Mouse (Mus musculus): ENCODE results near the gene Avpi1. TPM values are rescaled to one million over a fixed set of nuclear protein-coding genes. Genes with fewer than 3 reads are reported as not detected.

Avpi1 gene
- polyA plus RNA-seq, 1 experiment: 44.7 TPM

- peaks cover 8% of the 10 kb centered on the region for H3K4me1 ChIP-seq (ENCODE audit: control insufficient read depth, insufficient read depth, low read length)
- peak overlapping the region; percentile 19 for H3K4me3 ChIP-seq (ENCODE audit: low read depth, low read length)
- H3K27me3 ChIP-seq (ENCODE audit: control insufficient read depth, insufficient read depth, low read length, poor library complexity, severe bottlenecking): no peaks in the 10 kb centered on the region
- H3K9me3 ChIP-seq (replicated peaks; ENCODE audit: control insufficient read depth, insufficient read depth, low read length, poor library complexity, severe bottlenecking): no peaks in the 10 kb centered on the region
- H3K27ac ChIP-seq (ENCODE audit: insufficient read depth, low read length): peak overlapping the region; percentile 13; the same call in 1 of the 2 replicates
- TF ChIP-seq EP300 (IDR thresholded peaks at IDR 0.05; ENCODE audit: insufficient read depth, low read depth, low read length): no peak
- TF ChIP-seq POLR2A (IDR thresholded peaks at IDR 0.05; ENCODE audit: insufficient read depth, low read length): no peak
- TF ChIP-seq CTCF (IDR thresholded peaks at IDR 0.05; ENCODE audit: low read depth, low read length): no peak
- H3K36me3 ChIP-seq (ENCODE audit: control insufficient read depth, insufficient read depth, low read length, poor library complexity, severe bottlenecking): peaks cover 22% of the 10 kb centered on the region
- peak overlapping the region; percentile 86; the same call in 1 of the 2 replicates for H3K9ac ChIP-seq (ENCODE audit: low read depth, poor library complexity, severe bottlenecking)
These were observed 2.6 kb downstream of the Avpi1 start for GRCm38 (mm10) chr19:42126219-42126605.

GRCm38 (mm10) chr19:42125501-42126218, 3.2 kb downstream of the Avpi1 start:
- H3K27ac ChIP-seq (ENCODE audit: insufficient read depth, low read length): peak overlapping the region; percentile 13; the same call in 1 of the 2 replicates
- TF ChIP-seq POLR2A (IDR thresholded peaks at IDR 0.05; ENCODE audit: insufficient read depth, low read length): no peak
- TF ChIP-seq CTCF (IDR thresholded peaks at IDR 0.05; ENCODE audit: low read depth, low read length): no peak
- TF ChIP-seq EP300 (IDR thresholded peaks at IDR 0.05; ENCODE audit: insufficient read depth, low read depth, low read length): no peak

GRCm38 (mm10) chr19:42124684-42125083, 4.2 kb downstream of the Avpi1 start:
- Histone ChIP-seq H3K9ac (ENCODE audit: low read depth, poor library complexity, severe bottlenecking) (peak overlapping the region; percentile 37), H3K4me1 (ENCODE audit: control insufficient read depth, insufficient read depth, low read length) (peaks cover 8% of the 10 kb centered on the region), H3K27ac (ENCODE audit: insufficient read depth, low read length) (peak overlapping the region; percentile 62), H3K27me3 (ENCODE audit: control insufficient read depth, insufficient read depth, low read length, poor library complexity, severe bottlenecking) (no peaks in the 10 kb centered on the region), H3K36me3 (ENCODE audit: control insufficient read depth, insufficient read depth, low read length, poor library complexity, severe bottlenecking) (peaks cover 31% of the 10 kb centered on the region), H3K9me3 (replicated peaks; ENCODE audit: control insufficient read depth, insufficient read depth, low read length, poor library complexity, severe bottlenecking) (no peaks in the 10 kb centered on the region), H3K4me3 (ENCODE audit: low read depth, low read length) (peak overlapping the region; percentile 1; the same call in 1 of the 2 replicates)
- TF ChIP-seq POLR2A (IDR thresholded peaks at IDR 0.05; ENCODE audit: insufficient read depth, low read length) (no peak), CTCF (IDR thresholded peaks at IDR 0.05; ENCODE audit: low read depth, low read length) (no peak), EP300 (IDR thresholded peaks at IDR 0.05; ENCODE audit: insufficient read depth, low read depth, low read length) (no peak)

More at GRCm38 (mm10) chr19:42125501-42126218, 3.2 kb downstream of the Avpi1 start:
- Histone ChIP-seq H3K27me3 (ENCODE audit: control insufficient read depth, insufficient read depth, low read length, poor library complexity, severe bottlenecking) (no peaks in the 10 kb centered on the region), H3K36me3 (ENCODE audit: control insufficient read depth, insufficient read depth, low read length, poor library complexity, severe bottlenecking) (peaks cover 27% of the 10 kb centered on the region), H3K9me3 (replicated peaks; ENCODE audit: control insufficient read depth, insufficient read depth, low read length, poor library complexity, severe bottlenecking) (no peaks in the 10 kb centered on the region), H3K4me3 (ENCODE audit: low read depth, low read length) (peak overlapping the region; percentile 19; the same call in 1 of the 2 replicates), H3K9ac (ENCODE audit: low read depth, poor library complexity, severe bottlenecking) (peak overlapping the region; percentile 37), H3K4me1 (ENCODE audit: control insufficient read depth, insufficient read depth, low read length) (peaks cover 8% of the 10 kb centered on the region)

- H3K9me3 ChIP-seq (replicated peaks; ENCODE audit: control insufficient read depth, insufficient read depth, low read length, poor library complexity, severe bottlenecking): no peaks in the 10 kb centered on the region
- no peak overlapping the region for H3K4me3 ChIP-seq (ENCODE audit: low read depth, low read length)
- TF ChIP-seq EP300 (IDR thresholded peaks at IDR 0.05; ENCODE audit: insufficient read depth, low read depth, low read length) (no peak), POLR2A (IDR thresholded peaks at IDR 0.05; ENCODE audit: insufficient read depth, low read length) (no peak), CTCF (IDR thresholded peaks at IDR 0.05; ENCODE audit: low read depth, low read length) (no peak)
- H3K27ac ChIP-seq (ENCODE audit: insufficient read depth, low read length): no peak overlapping the region
- peaks cover 4% of the 10 kb centered on the region for H3K4me1 ChIP-seq (ENCODE audit: control insufficient read depth, insufficient read depth, low read length)
- H3K9ac ChIP-seq (ENCODE audit: low read depth, poor library complexity, severe bottlenecking): no peak overlapping the region
- H3K27me3 ChIP-seq (ENCODE audit: control insufficient read depth, insufficient read depth, low read length, poor library complexity, severe bottlenecking): no peaks in the 10 kb centered on the region
- H3K36me3 ChIP-seq (ENCODE audit: control insufficient read depth, insufficient read depth, low read length, poor library complexity, severe bottlenecking): peaks cover 47% of the 10 kb centered on the region
These were observed 8.4 kb downstream of the Avpi1 start for GRCm38 (mm10) chr19:42120451-42120850.

GRCm38 (mm10) chr19:42118596-42118995, 10.3 kb downstream of the Avpi1 start:
- Histone ChIP-seq H3K27me3 (ENCODE audit: control insufficient read depth, insufficient read depth, low read length, poor library complexity, severe bottlenecking) (no peaks in the 10 kb centered on the region), H3K4me1 (ENCODE audit: control insufficient read depth, insufficient read depth, low read length) (peaks cover under 1% of the 10 kb centered on the region), H3K9ac (ENCODE audit: low read depth, poor library complexity, severe bottlenecking) (no peak overlapping the region), H3K9me3 (replicated peaks; ENCODE audit: control insufficient read depth, insufficient read depth, low read length, poor library complexity, severe bottlenecking) (no peaks in the 10 kb centered on the region), H3K27ac (ENCODE audit: insufficient read depth, low read length) (no peak overlapping the region), H3K36me3 (ENCODE audit: control insufficient read depth, insufficient read depth, low read length, poor library complexity, severe bottlenecking) (peaks cover 49% of the 10 kb centered on the region), H3K4me3 (ENCODE audit: low read depth, low read length) (no peak overlapping the region)
- no peak for TF ChIP-seq POLR2A (IDR thresholded peaks at IDR 0.05; ENCODE audit: insufficient read depth, low read length)
- TF ChIP-seq CTCF (IDR thresholded peaks at IDR 0.05; ENCODE audit: low read depth, low read length): no peak
- TF ChIP-seq EP300 (IDR thresholded peaks at IDR 0.05; ENCODE audit: insufficient read depth, low read depth, low read length): no peak

- TF ChIP-seq POLR2A (IDR thresholded peaks at IDR 0.05; ENCODE audit: insufficient read depth, low read length) (no peak), CTCF (IDR thresholded peaks at IDR 0.05; ENCODE audit: low read depth, low read length) (no peak), EP300 (IDR thresholded peaks at IDR 0.05; ENCODE audit: insufficient read depth, low read depth, low read length) (no peak)
These were observed 10.7 kb downstream of the Avpi1 start for GRCm38 (mm10) chr19:42118142-42118541.

More at GRCm38 (mm10) chr19:42118142-42118541, 10.7 kb downstream of the Avpi1 start:
- H3K27me3 ChIP-seq (ENCODE audit: control insufficient read depth, insufficient read depth, low read length, poor library complexity, severe bottlenecking): no peaks in the 10 kb centered on the region
- no peak overlapping the region for H3K9ac ChIP-seq (ENCODE audit: low read depth, poor library complexity, severe bottlenecking)
- H3K4me3 ChIP-seq (ENCODE audit: low read depth, low read length): no peak overlapping the region
- peaks cover 48% of the 10 kb centered on the region for H3K36me3 ChIP-seq (ENCODE audit: control insufficient read depth, insufficient read depth, low read length, poor library complexity, severe bottlenecking)
- no peak overlapping the region for H3K27ac ChIP-seq (ENCODE audit: insufficient read depth, low read length)
- H3K4me1 ChIP-seq (ENCODE audit: control insufficient read depth, insufficient read depth, low read length): no peaks in the 10 kb centered on the region
- no peaks in the 10 kb centered on the region for H3K9me3 ChIP-seq (replicated peaks; ENCODE audit: control insufficient read depth, insufficient read depth, low read length, poor library complexity, severe bottlenecking)

Measured in ES-Bruce4 (cell line).